Mouse (Mus musculus): ENCODE measurements around the gene Adgrg5. TPM values are rescaled to one million over a fixed set of nuclear protein-coding genes. Genes with fewer than 3 reads are reported as not detected.

Gene Adgrg5
- polyA plus RNA-seq, 1 experiment: not detected

GRCm38 (mm10) chr8:94974467-94975165 is 51.1 kb downstream of the Adgrg5 start, which contains the start of gene Adgrg1:
Adgrg1 (plus strand) TSS chr8:94974751.
- Histone ChIP-seq H3K36me3 (ENCODE audit: control insufficient read depth, insufficient read depth) (no peaks in the 10 kb centered on the region), H3K4me3 (no peak within 1 kb of the TSS), H3K79me2 (ENCODE audit: control insufficient read depth, insufficient read depth) (no peaks in the 10 kb centered on the region), H3K27me3 (ENCODE audit: control insufficient read depth, insufficient read depth, insufficient read length) (no peaks in the 10 kb centered on the region), H3K4me2 (ENCODE audit: low read depth) (no peak within 1 kb of the TSS), H3ac (ENCODE audit: control insufficient read depth, insufficient read length) (no peak within 1 kb of the TSS)
- TF ChIP-seq MYOD1 (IDR thresholded peaks at IDR 0.05; ENCODE audit: control insufficient read depth in 1 of 3, insufficient read length in 2 of 3, low read depth in 2 of 3) (no peak), MYOG (IDR thresholded peaks at IDR 0.05; ENCODE audit: control insufficient read depth in 1 of 3, insufficient read depth in 1 of 3, insufficient read length in 2 of 3, low read depth in 2 of 3) (no peak), TCF3 (IDR thresholded peaks at IDR 0.05; ENCODE audit: insufficient read length, low read depth) (no peak), REST (IDR thresholded peaks at IDR 0.05; ENCODE audit: insufficient read depth, insufficient read length) (no peak), POLR2A (IDR thresholded peaks at IDR 0.05; ENCODE audit: insufficient read length, low read depth) (no peak), TCF12 (IDR thresholded peaks at IDR 0.05; ENCODE audit: insufficient read depth, poor library complexity, severe bottlenecking) (no peak), USF1 (IDR thresholded peaks at IDR 0.05; ENCODE audit: low read depth) (no peak), SRF (IDR thresholded peaks at IDR 0.05; ENCODE audit: control insufficient read depth, insufficient read length, low read depth) (no peak), E2F4 (IDR thresholded peaks at IDR 0.05; ENCODE audit: insufficient read depth) (no peak), CEBPB (IDR thresholded peaks at IDR 0.05; ENCODE audit: insufficient read depth, poor library complexity, severe bottlenecking) (no peak), MAX (IDR thresholded peaks at IDR 0.05; ENCODE audit: low read depth) (no peak), POLR2AphosphoS2 (IDR thresholded peaks at IDR 0.05; ENCODE audit: insufficient read length, low read depth) (no peak)

DNA sequence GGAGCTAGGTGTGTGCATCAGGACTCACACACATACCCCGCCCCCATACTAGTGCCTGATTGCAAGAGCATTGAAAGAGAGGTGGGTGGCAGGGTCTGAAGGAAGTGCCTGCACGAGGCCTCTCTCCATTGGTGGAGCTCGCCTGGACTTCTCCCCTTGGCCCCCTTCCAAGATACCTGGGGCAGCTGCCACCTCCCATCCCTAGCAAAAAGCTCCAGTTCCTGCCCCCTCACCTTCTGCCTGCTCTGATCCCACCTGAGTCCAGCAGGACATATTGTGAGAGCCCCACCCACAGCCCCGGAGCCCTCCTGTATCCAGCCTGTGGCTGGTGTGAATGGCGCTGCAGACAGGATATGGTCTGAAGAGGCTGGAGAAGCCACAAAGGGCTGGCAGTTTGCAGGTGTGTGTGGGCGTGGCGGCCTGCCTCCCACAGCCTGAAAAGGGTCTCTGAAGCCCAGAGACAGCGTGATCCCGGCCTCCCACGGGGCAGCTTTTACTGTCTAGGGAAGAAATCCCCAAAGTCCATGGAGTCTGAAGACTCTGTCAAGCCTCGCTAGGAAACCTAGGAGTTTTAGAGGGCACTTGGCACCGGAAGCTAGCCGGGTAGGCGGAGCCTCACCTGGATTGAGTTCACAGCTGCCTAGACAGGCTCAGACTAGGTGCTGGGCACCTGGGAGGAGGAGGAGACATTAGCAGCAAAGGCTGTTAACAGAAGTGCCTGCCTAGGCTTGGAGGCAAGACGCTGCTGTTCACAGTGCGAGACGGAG is 53.3 kb downstream of the Adgrg5 start:
- Histone ChIP-seq H3K4me2 (ENCODE audit: low read depth) (no peak overlapping the region), H3ac (ENCODE audit: control insufficient read depth, insufficient read length) (no peak overlapping the region), H3K36me3 (ENCODE audit: control insufficient read depth, insufficient read depth) (no peaks in the 10 kb centered on the region), H3K4me3 (no peak overlapping the region), H3K27me3 (ENCODE audit: control insufficient read depth, insufficient read depth, insufficient read length) (no peaks in the 10 kb centered on the region), H3K79me2 (ENCODE audit: control insufficient read depth, insufficient read depth) (no peaks in the 10 kb centered on the region)
- TF ChIP-seq TCF12 (IDR thresholded peaks at IDR 0.05; ENCODE audit: insufficient read depth, poor library complexity, severe bottlenecking) (no peak), MYOD1 (IDR thresholded peaks at IDR 0.05; ENCODE audit: control insufficient read depth in 1 of 3, insufficient read length in 2 of 3, low read depth in 2 of 3) (no peak), MYOG (IDR thresholded peaks at IDR 0.05; ENCODE audit: control insufficient read depth in 1 of 3, insufficient read depth in 1 of 3, insufficient read length in 2 of 3, low read depth in 2 of 3) (no peak), POLR2AphosphoS2 (IDR thresholded peaks at IDR 0.05; ENCODE audit: insufficient read length, low read depth) (no peak), MAX (IDR thresholded peaks at IDR 0.05; ENCODE audit: low read depth) (no peak), TCF3 (IDR thresholded peaks at IDR 0.05; ENCODE audit: insufficient read length, low read depth) (no peak), CEBPB (IDR thresholded peaks at IDR 0.05; ENCODE audit: insufficient read depth, poor library complexity, severe bottlenecking) (no peak), E2F4 (IDR thresholded peaks at IDR 0.05; ENCODE audit: insufficient read depth) (no peak), USF1 (IDR thresholded peaks at IDR 0.05; ENCODE audit: low read depth) (no peak), REST (IDR thresholded peaks at IDR 0.05; ENCODE audit: insufficient read depth, insufficient read length) (no peak), SRF (IDR thresholded peaks at IDR 0.05; ENCODE audit: control insufficient read depth, insufficient read length, low read depth) (no peak)

DNA sequence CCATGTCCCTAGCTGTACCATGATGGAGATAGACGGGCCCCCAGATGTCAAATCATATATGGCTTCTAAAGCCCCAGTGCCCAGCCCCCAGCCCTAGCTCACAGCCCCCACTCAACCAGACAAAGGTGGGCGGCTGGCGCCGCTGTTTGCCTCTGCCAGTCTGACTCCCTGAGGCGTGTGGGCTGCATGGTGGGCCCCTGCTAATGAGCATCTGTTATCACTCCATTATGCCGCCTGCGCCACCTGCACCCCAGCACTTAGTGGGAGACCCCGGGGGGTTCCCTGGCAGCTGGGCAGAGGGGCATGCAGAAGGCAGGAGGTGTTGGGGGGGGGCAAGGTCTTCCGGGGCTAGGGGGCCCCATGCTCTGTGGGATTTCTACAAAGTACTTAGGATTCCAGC is 54.6 kb downstream of the Adgrg5 start:
- H3K4me3 ChIP-seq: no peak overlapping the region
- no peak overlapping the region for H3K4me2 ChIP-seq (ENCODE audit: low read depth)

DNA sequence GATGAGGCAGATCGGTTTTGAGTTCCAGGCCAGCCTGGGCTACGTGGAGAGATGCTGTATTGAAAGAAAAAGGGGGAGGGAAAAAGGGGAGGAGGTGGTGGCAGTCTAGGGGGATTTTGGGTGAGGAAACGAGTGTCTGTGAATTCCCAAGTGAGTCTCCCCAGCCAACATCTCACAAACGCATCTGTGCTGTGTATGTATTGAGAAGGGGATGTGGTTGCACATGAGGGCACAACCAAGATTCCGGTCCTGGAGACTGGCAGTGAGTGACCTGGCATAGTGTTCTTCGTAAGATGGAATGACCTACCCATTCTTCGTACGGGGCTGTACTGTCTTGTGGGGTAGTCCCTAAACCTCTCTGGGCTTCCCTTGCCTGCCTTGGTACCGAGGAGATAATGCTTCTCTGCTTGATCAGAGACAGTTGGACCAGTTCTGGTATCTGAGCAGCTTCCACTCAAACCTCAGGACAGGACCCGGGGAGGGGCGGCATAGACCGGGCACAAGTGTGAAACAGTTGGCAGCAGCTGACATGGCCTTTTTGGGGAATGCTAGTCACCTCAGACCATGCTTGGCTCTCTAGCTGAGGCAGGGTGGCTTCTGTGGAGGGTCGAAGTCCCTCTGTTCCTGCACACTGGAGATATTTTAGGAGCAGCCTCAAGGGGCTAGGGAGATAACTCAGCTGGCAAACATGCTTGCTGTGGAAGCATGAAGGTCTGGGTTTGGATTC is 55.3 kb downstream of the Adgrg5 start:
- Histone ChIP-seq H3K4me3 (no peak overlapping the region), H3K36me3 (ENCODE audit: control insufficient read depth, insufficient read depth) (no peaks in the 10 kb centered on the region), H3K4me2 (ENCODE audit: low read depth) (no peak overlapping the region), H3K79me2 (ENCODE audit: control insufficient read depth, insufficient read depth) (no peaks in the 10 kb centered on the region), H3K27me3 (ENCODE audit: control insufficient read depth, insufficient read depth, insufficient read length) (no peaks in the 10 kb centered on the region), H3ac (ENCODE audit: control insufficient read depth, insufficient read length) (no peak overlapping the region)
- no peak for TF ChIP-seq TCF12 (IDR thresholded peaks at IDR 0.05; ENCODE audit: insufficient read depth, poor library complexity, severe bottlenecking)
- TF ChIP-seq TCF3 (IDR thresholded peaks at IDR 0.05; ENCODE audit: insufficient read length, low read depth): peak; percentile 59
- no peak for TF ChIP-seq REST (IDR thresholded peaks at IDR 0.05; ENCODE audit: insufficient read depth, insufficient read length)
- peak; percentile 55 for TF ChIP-seq SRF (IDR thresholded peaks at IDR 0.05; ENCODE audit: control insufficient read depth, insufficient read length, low read depth)
- TF ChIP-seq USF1 (IDR thresholded peaks at IDR 0.05; ENCODE audit: low read depth): no peak
- TF ChIP-seq MAX (IDR thresholded peaks at IDR 0.05; ENCODE audit: low read depth): no peak
- TF ChIP-seq MYOG (IDR thresholded peaks at IDR 0.05; ENCODE audit: control insufficient read depth in 1 of 3, insufficient read depth in 1 of 3, insufficient read length in 2 of 3, low read depth in 2 of 3): peak in 2 of 3 experiments; percentile 57 to 88
- TF ChIP-seq POLR2AphosphoS2 (IDR thresholded peaks at IDR 0.05; ENCODE audit: insufficient read length, low read depth): no peak
- TF ChIP-seq MYOD1 (IDR thresholded peaks at IDR 0.05; ENCODE audit: control insufficient read depth in 1 of 3, insufficient read length in 2 of 3, low read depth in 2 of 3): peak in 2 of 3 experiments; percentile 37 to 58

More for the DNA sequence above, 54.6 kb downstream of the Adgrg5 start:
- no peaks in the 10 kb centered on the region for H3K36me3 ChIP-seq (ENCODE audit: control insufficient read depth, insufficient read depth)
- no peaks in the 10 kb centered on the region for H3K27me3 ChIP-seq (ENCODE audit: control insufficient read depth, insufficient read depth, insufficient read length)
- TF ChIP-seq TCF12 (IDR thresholded peaks at IDR 0.05; ENCODE audit: insufficient read depth, poor library complexity, severe bottlenecking) (no peak), POLR2A (IDR thresholded peaks at IDR 0.05; ENCODE audit: insufficient read length, low read depth) (no peak), MYOG (IDR thresholded peaks at IDR 0.05; ENCODE audit: control insufficient read depth in 1 of 3, insufficient read depth in 1 of 3, insufficient read length in 2 of 3, low read depth in 2 of 3) (no peak)
- no peak overlapping the region for H3ac ChIP-seq (ENCODE audit: control insufficient read depth, insufficient read length)
- H3K79me2 ChIP-seq (ENCODE audit: control insufficient read depth, insufficient read depth): no peaks in the 10 kb centered on the region
